Mouse (Mus musculus) hindbrain, embryonic 13.5 days (tissue): Measurements from ENCODE around the gene Ppcs. TPM values are rescaled to one million over a fixed set of nuclear protein-coding genes. Genes with fewer than 3 reads are reported as not detected.
A peak's percentile ranks its signal among the peaks of the same experiment; 100 is the strongest.

Experiments used
- ATAC-seq: fragments of 200-750 bp; cut with Nextera tagmentation; 2 replicates; pipeline ENCODE4 v1.8.0; 2017; ENCODE audit warnings: moderate TSS enrichment; ENCODE audit not compliant: low FRiP score
- H3K27ac ChIP-seq: fragments of 300-500 bp; sonication (generic); 2 replicates; pipeline ENCODE4 v1.5.1; 2015; ENCODE audit warnings: inconsistent platforms, mild to moderate bottlenecking, moderate library complexity
- H3K27me3 ChIP-seq: fragments of 300-500 bp; sonication (generic); 2 replicates; pipeline ENCODE4 v1.6.1; 2015; ENCODE audit warnings: mild to moderate bottlenecking, inconsistent platforms
- H3K36me3 ChIP-seq: fragments of 300-500 bp; sonication (generic); 2 replicates; pipeline ENCODE4 v1.6.1; 2015; ENCODE audit warnings: mild to moderate bottlenecking, inconsistent platforms
- H3K4me1 ChIP-seq: fragments of 300-500 bp; sonication (generic); replicated peaks from 2 replicates; pipeline ENCODE4 v1.6.1; 2015; ENCODE audit warnings: inconsistent platforms
- H3K4me2 ChIP-seq: fragments of 300-500 bp; sonication (generic); 2 replicates; pipeline ENCODE4 v1.6.1; 2015; ENCODE audit warnings: inconsistent platforms, mild to moderate bottlenecking, moderate library complexity
- H3K4me3 ChIP-seq: fragments of 300-500 bp; sonication (generic); 2 replicates; pipeline ENCODE4 v1.5.1; 2015; ENCODE audit warnings: mild to moderate bottlenecking, inconsistent platforms
- H3K9ac ChIP-seq: fragments of 300-500 bp; sonication (generic); 2 replicates; pipeline ENCODE4 v1.6.1; 2015; ENCODE audit warnings: mild to moderate bottlenecking, inconsistent platforms
- H3K9me3 ChIP-seq: fragments of 300-500 bp; sonication (generic); 2 replicates; pipeline ENCODE4 v1.6.1; 2016; ENCODE audit warnings: inconsistent platforms
- WGBS: fragments of 180-500 bp; shearing (Covaris S2); methylation state at CpG from one replicate; pipeline ENCODE4 v1.1.7; 2015; 5-methylcytosine and 5-hydroxymethylcytosine counted together
- polyA plus RNA-seq: library from polyadenylated mRNA; unstranded; fragments of >200 nt; fragmentation: Nextera tagmentation; extraction: Ambion mirVana; gene quantifications from 2 replicates; pipeline ENCODE4 v1.2.1, GENCODE M21; 2015

Gene Ppcs
- polyA plus RNA-seq, 1 experiment from 2014 or later = 21.5 TPM

DNA sequence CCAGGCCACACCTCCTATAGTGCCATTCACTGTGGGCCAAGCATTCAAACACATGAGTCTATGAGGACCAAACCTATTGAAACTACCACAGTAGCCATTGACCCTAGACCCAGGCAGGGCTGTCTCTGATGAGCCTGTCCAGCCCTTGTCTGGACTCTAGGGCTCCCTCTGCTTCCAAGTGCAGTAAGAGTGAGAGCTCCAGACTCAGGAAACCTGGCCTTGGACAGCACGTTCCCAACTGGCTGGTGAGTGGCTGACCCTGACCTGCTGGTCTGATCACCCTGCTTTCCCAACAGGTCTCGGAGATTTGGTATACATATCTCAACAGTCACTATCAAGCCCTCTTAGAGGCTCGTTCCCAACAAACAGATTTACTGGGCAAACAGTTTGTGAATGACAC lies 25.6 kb upstream of the Ppcs start:
- Histone ChIP-seq H3K4me1 (no peaks in the 10 kb centered on the region), H3K4me3 (no peak overlapping the region), H3K27ac (no peak overlapping the region), H3K4me2 (no peak overlapping the region), H3K9me3 (no peaks in the 10 kb centered on the region), H3K9ac (no peak overlapping the region), H3K36me3 (no peaks in the 10 kb centered on the region), H3K27me3 (0 out of 2 replicates have a peak, but pooled peaks cover 3% of the 10 kb centered on the region)
- 80% methylated on average over 3 of the region's 3 CpGs for WGBS
- ATAC-seq = no peak

DNA sequence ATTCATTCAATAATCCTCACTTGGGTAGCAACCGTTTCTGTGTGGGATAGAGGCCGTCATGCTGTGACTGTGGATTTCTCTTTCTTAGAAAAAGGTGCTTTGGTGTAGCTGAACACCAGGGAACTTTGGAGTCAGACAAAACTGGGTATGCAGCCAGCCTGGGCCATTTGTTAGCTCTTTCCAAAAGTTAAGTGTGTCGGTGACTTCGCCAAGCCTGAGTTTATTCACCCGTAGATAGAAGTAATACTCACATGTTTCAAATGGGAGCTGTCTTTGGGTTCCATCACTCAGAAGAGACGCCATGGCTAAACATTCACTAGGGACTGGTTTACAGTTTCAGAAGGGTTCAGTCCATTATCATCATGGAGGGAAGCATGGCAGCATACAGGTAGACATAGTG lies 25.0 kb upstream of the Ppcs start:
- no peak for ATAC-seq
- Histone ChIP-seq H3K27ac (no peak overlapping the region), H3K9ac (no peak overlapping the region), H3K36me3 (no peaks in the 10 kb centered on the region), H3K27me3 (0 out of 2 replicates have a peak, but pooled peaks cover 3% of the 10 kb centered on the region), H3K4me1 (0 out of 2 replicates have a peak, but pooled peaks cover 4% of the 10 kb centered on the region), H3K9me3 (no peaks in the 10 kb centered on the region), H3K4me3 (no peak overlapping the region), H3K4me2 (no peak overlapping the region)
- 96% methylated on average over 6 of the region's 6 CpGs for WGBS

DNA sequence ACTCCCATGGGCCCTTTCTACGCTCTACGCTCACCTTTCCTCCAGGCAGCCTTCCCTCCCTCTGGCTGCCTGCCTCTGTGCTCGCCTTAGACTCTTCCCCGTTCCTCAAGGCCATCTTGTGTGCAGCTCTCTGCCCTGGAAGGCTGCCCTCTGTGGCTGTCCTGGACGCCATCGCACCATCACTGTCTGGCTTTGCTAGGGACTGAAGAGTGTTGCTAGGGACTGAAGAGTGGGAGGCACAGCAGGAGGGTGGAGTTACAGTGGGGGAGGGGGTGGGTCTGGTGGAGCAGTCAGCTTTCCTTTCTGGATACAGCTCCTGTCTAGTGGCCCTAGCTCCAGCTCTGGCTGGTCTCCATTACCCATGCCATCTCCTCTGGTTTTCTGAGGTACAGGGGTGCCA lies 20.3 kb upstream of the Ppcs start:
- Histone ChIP-seq H3K9me3 (no peaks in the 10 kb centered on the region), H3K27ac (no peak overlapping the region), H3K27me3 (no peaks in the 10 kb centered on the region), H3K4me2 (no peak overlapping the region), H3K4me1 (0 out of 2 replicates have a peak, but pooled peaks cover 4% of the 10 kb centered on the region), H3K36me3 (no peaks in the 10 kb centered on the region), H3K9ac (no peak overlapping the region), H3K4me3 (no peak overlapping the region)
- no peak for ATAC-seq
- WGBS = 52% methylated on average over 6 of the region's 6 CpGs

DNA sequence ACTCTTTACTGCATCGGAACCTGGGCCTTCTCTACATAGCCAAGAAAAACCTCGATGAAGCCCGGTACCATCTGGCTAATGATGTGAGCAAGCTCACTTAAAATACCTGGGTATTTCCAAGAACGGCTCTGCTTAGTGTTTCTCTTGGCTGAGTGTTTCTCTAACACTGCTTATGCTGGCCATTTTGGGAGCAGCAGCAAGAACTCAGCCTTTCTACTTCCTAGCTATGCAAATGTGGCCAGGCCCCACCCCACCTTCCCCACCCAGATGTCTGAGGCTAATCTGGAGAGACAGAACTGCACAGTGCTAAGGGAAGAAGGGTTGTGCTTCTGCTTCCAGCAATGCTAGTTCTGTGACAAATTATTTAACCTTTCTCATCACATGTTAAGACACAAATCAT lies 19.6 kb upstream of the Ppcs start:
- H3K9ac ChIP-seq = no peak overlapping the region
- H3K4me3 ChIP-seq = no peak overlapping the region
- 0 out of 2 replicates have a peak, but pooled peaks cover 4% of the 10 kb centered on the region for H3K4me1 ChIP-seq
- no peaks in the 10 kb centered on the region for H3K27me3 ChIP-seq
- no peak overlapping the region for H3K27ac ChIP-seq
- 92% methylated on average over 4 of the region's 4 CpGs for WGBS
- ATAC-seq = no peak
- H3K9me3 ChIP-seq = no peaks in the 10 kb centered on the region
- no peaks in the 10 kb centered on the region for H3K36me3 ChIP-seq
- no peak overlapping the region for H3K4me2 ChIP-seq

DNA sequence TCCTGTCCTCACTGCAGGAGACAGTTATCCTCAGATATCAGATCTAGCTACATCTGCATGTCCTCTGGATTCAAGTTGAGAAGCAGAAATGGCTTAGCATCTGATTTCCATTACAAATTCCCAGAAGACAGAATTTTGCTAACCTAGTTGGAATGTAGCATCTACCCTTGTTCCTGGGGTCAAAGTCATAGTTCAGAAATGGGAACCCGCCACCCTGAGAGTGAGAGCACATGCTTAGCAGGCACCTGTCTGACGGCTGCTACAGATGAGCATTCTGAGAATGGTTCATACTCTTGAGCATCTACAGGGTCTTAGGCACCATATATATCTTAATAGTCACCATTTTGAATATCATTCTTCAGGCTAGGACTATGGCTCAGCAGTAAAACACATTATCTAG lies 15.7 kb upstream of the Ppcs start:
- H3K27me3 ChIP-seq = no peaks in the 10 kb centered on the region
- no peak overlapping the region for H3K4me2 ChIP-seq
- ATAC-seq = no peak
- H3K27ac ChIP-seq = no peak overlapping the region
- no peak overlapping the region for H3K9ac ChIP-seq
- peaks cover 4% of the 10 kb centered on the region; the same call in 1 of the 2 replicates for H3K9me3 ChIP-seq
- no peaks in the 10 kb centered on the region for H3K36me3 ChIP-seq
- 0 out of 2 replicates have a peak, but pooled peaks cover 4% of the 10 kb centered on the region for H3K4me1 ChIP-seq
- WGBS = 92% methylated on average over 2 of the region's 2 CpGs
- no peak overlapping the region for H3K4me3 ChIP-seq

DNA sequence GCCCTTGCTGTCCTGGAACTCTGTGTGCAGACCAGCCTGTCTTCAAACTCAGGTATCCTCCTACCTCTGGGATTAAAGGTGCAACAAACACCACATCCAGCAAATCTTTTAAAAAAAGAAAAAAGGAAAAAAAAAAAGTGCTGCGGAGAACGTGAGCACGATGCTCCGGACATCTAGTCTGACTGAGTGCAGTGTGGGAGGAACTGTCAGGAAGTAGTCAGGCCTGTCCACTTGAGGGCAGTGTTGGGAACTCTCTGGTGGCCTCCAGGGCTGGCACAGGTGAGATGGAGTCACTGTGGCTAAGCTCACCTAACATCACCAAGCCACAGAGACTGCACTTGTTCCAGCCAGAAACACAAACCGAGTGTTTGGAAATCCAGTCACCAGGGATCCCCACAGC lies 8.5 kb upstream of the Ppcs start:
- 34% methylated on average over 5 of the region's 5 CpGs for WGBS
- H3K4me2 ChIP-seq = no peak overlapping the region

DNA sequence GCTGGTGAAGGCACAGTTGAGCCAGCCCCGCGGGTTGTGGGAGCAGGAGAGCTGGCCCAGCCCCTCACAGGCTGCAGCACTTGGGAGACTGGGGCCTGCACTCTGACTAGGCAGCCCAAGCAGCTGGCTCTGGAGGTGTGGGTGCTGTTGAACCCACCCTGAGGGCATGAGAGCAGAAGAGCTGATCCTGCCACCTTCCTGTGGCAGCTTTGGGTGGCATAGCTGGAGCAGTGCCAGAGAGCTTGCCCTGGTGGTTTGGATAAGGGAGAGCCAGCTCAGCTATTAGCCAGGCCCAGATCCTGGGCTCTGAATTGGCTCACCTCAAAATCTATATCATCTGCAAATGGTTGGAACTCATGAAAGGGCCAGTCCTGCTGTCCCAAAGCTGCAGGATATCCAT lies 5.5 kb upstream of the Ppcs start:
- no peaks in the 10 kb centered on the region for H3K36me3 ChIP-seq
- H3K9me3 ChIP-seq = no peaks in the 10 kb centered on the region
- no peak overlapping the region for H3K27ac ChIP-seq
- no peak for ATAC-seq
- peaks cover 24% of the 10 kb centered on the region; the same call in 1 of the 2 replicates for H3K27me3 ChIP-seq
- no peak overlapping the region for H3K9ac ChIP-seq
- H3K4me1 ChIP-seq = peaks cover 8% of the 10 kb centered on the region
- H3K4me3 ChIP-seq = no peak overlapping the region
- H3K4me2 ChIP-seq = no peak overlapping the region
- 40% methylated on average over 2 of the region's 2 CpGs for WGBS

More for the DNA sequence above, 8.5 kb upstream of the Ppcs start:
- no peak overlapping the region for H3K4me3 ChIP-seq
- ATAC-seq = no peak
- no peaks in the 10 kb centered on the region for H3K9me3 ChIP-seq
- H3K27me3 ChIP-seq = 0 out of 2 replicates have a peak, but pooled peaks cover 11% of the 10 kb centered on the region
- H3K9ac ChIP-seq = no peak overlapping the region
- no peaks in the 10 kb centered on the region for H3K4me1 ChIP-seq
- H3K36me3 ChIP-seq = no peaks in the 10 kb centered on the region
- H3K27ac ChIP-seq = no peak overlapping the region

DNA sequence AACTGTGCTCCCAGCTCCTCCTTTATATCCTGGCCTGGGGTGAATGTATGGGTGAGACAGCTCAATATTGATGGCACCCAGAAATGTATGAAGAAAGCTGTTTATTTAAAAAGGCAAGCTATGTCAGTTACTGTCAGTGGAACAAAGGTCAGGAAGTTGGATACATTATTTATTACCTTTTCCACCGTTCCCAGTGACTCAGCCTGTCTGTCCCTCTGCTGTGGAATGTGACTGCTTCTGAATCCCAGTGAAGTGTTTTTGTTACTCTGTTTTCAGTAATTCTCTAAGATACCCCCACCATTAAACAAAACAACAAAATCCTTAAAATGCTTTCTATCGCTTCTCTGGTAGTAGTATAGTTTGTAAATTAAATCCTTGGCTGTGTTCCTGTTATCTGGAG lies 3.4 kb upstream of the Ppcs start:
- Histone ChIP-seq H3K9ac (no peak overlapping the region), H3K4me1 (peaks cover 20% of the 10 kb centered on the region), H3K4me3 (no peak overlapping the region), H3K9me3 (no peaks in the 10 kb centered on the region), H3K27ac (no peak overlapping the region), H3K27me3 (peaks cover 24% of the 10 kb centered on the region; the same call in 1 of the 2 replicates), H3K4me2 (no peak overlapping the region), H3K36me3 (no peaks in the 10 kb centered on the region)
- 67% methylated on average over 2 of the region's 2 CpGs for WGBS
- ATAC-seq = no peak

DNA sequence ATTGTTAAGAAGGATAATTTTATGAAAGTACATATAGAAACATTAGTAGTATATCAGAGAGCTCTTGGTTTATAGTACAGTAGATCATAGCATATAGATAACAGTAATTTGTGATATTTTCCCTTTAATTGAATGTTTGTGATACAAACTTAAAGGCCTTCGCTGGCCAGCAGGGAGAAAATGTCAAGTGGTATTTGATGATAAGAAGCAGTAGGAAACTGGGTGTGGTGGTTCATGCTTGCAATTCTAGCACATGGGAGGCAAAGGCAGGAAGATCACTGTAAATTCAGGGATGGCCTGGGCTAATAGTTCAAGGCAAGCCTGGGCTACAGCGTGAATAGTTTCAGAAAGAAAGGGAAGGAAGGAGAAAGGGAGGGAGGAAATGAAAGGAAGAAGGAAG lies 2.9 kb upstream of the Ppcs start:
- no peak for ATAC-seq
- no peak overlapping the region for H3K4me2 ChIP-seq
- H3K36me3 ChIP-seq = no peaks in the 10 kb centered on the region
- no peak overlapping the region for H3K4me3 ChIP-seq
- no peaks in the 10 kb centered on the region for H3K9me3 ChIP-seq
- peaks cover 24% of the 10 kb centered on the region; the same call in 1 of the 2 replicates for H3K27me3 ChIP-seq
- peaks cover 23% of the 10 kb centered on the region for H3K4me1 ChIP-seq
- 98% methylated on average over 2 of the region's 2 CpGs for WGBS
- H3K27ac ChIP-seq = no peak overlapping the region
- no peak overlapping the region for H3K9ac ChIP-seq

DNA sequence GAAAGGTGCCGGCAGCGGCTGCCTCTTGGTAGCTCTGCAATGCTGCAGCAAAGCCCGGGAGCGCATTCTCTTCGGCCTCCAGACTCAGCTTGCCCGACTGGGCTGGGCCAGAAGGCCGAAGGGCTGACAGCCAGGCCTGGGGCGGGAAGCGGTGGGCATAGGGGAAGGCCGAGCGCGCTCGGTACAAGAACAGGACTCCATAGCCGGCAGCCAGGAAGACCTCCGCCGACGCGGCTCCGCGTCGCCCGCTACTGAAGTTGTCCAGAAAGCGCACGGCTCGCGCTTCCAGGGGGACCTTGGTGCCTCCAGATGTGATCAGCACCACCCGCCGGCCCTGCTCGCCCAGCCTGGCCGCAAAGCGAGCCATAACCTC lies 313 bp downstream of the Ppcs start:
- under 1% methylated on average over 28 of the region's 31 CpGs for WGBS
- H3K27me3 ChIP-seq = peaks cover 12% of the 10 kb centered on the region; the same call in 1 of the 2 replicates
- H3K4me2 ChIP-seq = peak overlapping the region; percentile 90
- H3K36me3 ChIP-seq = peaks cover 8% of the 10 kb centered on the region
- H3K4me1 ChIP-seq = peaks cover 23% of the 10 kb centered on the region
- peak overlapping the region; percentile 92 for H3K27ac ChIP-seq
- H3K9ac ChIP-seq = peak overlapping the region; percentile 84
- peak overlapping the region; percentile 61 for H3K4me3 ChIP-seq
- H3K9me3 ChIP-seq = no peaks in the 10 kb centered on the region
- ATAC-seq = peak; percentile 75

DNA sequence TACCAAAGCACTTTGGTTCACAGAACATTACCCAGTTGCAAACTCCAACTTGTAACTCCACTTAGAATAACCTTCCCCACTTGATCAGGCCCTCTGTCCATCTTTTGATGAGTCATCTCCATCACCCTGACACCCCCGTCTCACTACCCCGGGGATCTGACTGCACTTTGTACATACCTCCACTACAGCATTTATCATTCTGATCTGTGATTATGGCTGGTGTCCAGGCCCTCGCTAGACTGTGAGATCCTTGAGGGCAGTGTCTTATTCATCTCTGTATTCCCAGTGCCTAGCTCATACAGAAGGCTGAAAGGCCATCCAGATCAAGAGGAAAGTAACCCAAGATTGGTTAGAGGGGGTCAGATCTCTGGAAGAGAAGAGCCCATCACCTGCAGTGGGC lies 1.0 kb downstream of the Ppcs start:
- H3K9me3 ChIP-seq = no peaks in the 10 kb centered on the region
- H3K9ac ChIP-seq = peak overlapping the region; percentile 84
- 55% methylated on average over 3 of the region's 3 CpGs for WGBS
- ATAC-seq = no peak
- peaks cover 12% of the 10 kb centered on the region; the same call in 1 of the 2 replicates for H3K27me3 ChIP-seq
- peaks cover 8% of the 10 kb centered on the region for H3K36me3 ChIP-seq
- H3K4me3 ChIP-seq = peak overlapping the region; percentile 61
- peaks cover 23% of the 10 kb centered on the region for H3K4me1 ChIP-seq
- H3K4me2 ChIP-seq = peak overlapping the region; percentile 90
- peak overlapping the region; percentile 92; the same call in 1 of the 2 replicates for H3K27ac ChIP-seq

DNA sequence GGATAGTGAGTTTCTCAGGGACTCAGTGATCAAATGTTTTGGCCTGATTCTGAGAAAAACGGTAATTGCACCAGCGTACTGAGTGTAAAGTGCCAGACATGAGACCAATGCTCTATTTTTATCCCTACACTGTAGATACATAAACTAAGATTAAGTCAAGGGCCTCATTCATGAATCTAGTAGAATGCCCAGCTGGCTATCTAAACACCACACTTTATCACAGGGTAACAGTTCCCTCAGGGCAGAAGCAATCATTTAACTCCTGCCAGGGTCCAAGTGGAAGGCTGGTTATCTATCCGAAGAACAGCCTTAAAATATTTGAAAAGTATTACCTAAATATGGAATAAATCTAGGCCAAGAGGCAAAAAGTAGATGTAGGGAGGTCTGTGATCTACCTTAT lies 4.3 kb downstream of the Ppcs start:
- H3K9me3 ChIP-seq = no peaks in the 10 kb centered on the region
- peaks cover 8% of the 10 kb centered on the region for H3K36me3 ChIP-seq
- 90% methylated on average over 3 of the region's 3 CpGs for WGBS
- H3K4me2 ChIP-seq = no peak overlapping the region
- H3K27ac ChIP-seq = no peak overlapping the region
- no peak for ATAC-seq
- H3K4me3 ChIP-seq = no peak overlapping the region
- H3K27me3 ChIP-seq = no peaks in the 10 kb centered on the region
- H3K4me1 ChIP-seq = peaks cover 31% of the 10 kb centered on the region
- H3K9ac ChIP-seq = no peak overlapping the region

DNA sequence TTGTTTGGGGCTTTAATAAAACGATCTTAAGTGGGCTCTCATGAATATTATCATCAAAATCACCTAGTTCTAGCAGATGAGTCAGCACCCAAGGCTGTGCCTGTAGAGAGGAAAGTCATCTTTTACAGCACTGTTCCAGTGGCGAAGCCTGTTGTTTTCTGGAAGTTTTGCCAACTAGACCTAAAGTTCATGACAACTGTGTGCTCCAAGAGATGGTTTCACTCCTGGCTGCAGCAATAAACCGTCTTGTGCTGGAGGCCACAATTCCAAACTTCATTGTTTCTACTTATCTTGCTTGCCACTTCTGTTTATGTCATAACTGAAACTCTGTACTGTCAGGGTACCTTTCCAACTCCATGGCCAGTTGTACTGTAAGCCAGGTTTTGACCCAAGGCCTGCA lies 5.0 kb downstream of the Ppcs start:
- H3K27ac ChIP-seq = no peak overlapping the region
- WGBS = 83% methylated on average over 3 of the region's 3 CpGs
- no peaks in the 10 kb centered on the region for H3K27me3 ChIP-seq
- peaks cover 36% of the 10 kb centered on the region for H3K4me1 ChIP-seq
- no peak overlapping the region for H3K9ac ChIP-seq
- H3K36me3 ChIP-seq = peaks cover 8% of the 10 kb centered on the region
- no peak overlapping the region for H3K4me3 ChIP-seq
- no peak for ATAC-seq
- no peak overlapping the region for H3K4me2 ChIP-seq
- H3K9me3 ChIP-seq = no peaks in the 10 kb centered on the region
